Mouse (Mus musculus) NIH3T3 (cell line): ENCODE data around the gene Wnt11.

Experiments
- DNase-seq: peaks from one replicate; pipeline ENCODE4 v3.0.0-alpha.2; 2012; ENCODE audit warnings: low read depth

Wnt11 gene

DNA sequence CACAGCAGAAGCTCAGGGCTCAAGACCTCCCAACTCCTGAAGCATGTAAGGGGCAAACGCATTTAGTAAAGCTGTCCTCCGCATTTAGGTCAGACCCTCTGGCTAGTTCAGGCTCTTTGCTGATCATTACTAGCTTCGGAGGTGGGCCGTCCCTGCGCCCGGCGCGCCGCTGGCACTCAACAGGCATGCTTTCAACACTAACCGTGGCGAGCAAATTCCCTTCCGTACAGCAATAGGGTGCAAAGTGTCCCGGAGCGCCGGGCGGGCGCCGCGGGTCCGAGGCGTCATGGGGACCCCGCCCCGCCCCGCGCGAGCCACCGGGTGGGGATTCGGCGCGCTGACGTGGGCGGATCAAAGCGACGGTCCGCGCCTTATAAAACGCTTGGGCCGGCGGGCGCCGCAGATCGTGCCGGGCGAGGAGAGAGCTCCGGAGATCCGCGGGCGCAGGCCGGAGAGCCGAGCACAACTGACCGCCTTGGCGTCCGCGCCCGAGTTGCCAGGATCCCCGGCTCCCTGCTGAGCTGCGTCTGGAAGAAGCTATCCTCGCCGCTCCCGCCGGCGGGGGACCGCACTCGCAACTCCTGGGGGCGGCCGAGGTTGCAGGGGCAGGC is at the start of gene Wnt11:
Wnt11 (plus strand) TSS at position 402 of the 611 bp plus-strand sequence.
- DNase-seq: peak; percentile 23

DNA sequence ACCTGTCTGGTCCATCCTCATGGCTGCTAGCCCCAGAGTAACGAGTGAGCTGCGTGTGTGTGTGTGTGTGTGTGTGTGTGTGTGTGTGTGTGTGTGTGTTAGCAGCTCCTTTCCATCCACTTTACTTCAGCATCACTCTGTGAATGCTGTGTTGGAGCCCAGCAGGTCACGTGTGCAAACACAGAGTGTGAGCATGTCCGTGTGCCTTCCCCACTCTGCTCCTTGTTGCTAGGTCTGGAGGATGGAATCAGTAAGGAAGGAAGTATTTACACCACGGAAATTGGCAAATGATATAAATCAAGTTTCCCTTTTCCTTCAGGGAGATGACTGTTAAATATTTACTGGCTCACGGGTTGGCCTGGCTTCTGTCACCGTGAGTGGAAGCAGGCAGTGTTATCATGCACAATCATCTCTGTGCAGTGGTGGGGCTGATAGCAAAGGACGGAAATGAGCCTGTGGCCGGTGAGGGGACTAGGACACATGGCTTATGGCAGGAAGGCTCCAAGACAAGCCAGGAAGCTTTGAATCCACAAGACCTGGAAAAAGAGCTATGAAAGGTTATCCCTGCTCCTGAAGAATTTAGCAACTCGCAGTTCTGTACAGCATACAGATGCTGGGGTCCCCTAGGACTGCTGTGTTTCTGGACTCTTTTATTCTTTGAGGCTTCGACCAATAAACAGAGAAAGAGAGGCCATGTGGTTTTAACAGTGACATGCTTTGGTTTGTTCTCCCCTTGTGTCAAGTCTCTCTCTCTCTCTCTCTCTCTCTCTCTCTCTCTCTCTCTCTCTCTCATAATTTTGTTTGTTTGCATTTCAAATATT is 47.9 kb upstream of the Wnt11 start:
- no peak for DNase-seq

DNA sequence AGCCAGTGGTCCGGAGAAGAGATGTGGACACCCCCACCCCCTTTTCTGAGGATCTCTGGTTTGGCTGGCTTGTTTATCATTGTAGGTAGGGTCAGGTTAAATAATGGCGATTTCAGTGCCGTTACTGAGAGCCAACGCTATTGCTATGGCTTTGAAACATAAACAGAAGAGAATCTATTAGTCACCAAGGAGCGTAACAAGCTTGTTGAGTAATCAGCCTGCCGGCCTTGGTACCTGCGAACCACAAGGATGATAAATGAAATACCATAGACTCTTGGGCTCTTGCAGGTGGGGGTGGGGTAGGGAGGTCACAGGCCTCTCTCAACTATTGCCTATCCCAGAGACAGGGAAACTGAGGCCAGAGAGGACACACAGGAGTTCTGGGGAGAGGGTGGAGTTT is 46.2 kb upstream of the Wnt11 start:
- peak; percentile 50 for DNase-seq

DNA sequence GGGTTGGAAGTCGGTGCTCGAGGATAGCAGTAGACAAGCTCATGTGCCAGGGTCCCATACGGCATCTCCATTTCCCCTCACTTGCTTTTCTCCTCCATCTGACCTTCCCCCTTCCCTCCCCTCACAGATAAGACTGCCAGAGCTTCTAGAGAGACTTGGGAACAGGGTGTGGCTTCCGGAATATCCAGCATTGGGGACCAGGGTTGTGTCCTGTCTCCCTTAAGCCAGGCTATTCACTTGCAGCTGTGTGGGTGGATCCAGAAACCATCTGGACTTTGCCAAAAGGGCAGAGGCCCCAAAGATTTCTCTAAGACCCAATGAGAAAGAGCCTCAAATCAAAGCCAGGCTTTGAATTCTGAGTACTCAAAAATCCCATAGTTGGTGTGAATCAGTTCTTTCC is 45.8 kb upstream of the Wnt11 start:
- DNase-seq: no peak

DNA sequence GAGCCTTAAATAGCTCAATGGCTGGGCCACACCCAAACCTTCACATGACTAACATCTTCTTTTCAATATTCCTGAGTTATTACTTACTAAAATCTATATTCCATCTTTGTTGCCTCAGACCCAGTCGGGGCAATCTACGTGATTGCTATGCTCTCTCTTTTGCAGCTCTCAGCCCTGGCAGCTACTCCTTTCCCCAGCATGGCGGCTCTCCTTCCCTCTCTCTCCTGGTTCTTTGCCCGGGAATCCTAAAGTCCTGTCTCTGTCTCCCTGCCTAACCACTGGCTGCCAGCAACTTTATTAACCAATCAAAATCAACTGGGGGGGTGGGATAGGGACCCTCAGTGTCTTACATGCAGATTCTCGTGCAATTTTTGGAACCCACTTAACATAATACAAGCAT is 43.0 kb upstream of the Wnt11 start:
- DNase-seq: no peak

DNA sequence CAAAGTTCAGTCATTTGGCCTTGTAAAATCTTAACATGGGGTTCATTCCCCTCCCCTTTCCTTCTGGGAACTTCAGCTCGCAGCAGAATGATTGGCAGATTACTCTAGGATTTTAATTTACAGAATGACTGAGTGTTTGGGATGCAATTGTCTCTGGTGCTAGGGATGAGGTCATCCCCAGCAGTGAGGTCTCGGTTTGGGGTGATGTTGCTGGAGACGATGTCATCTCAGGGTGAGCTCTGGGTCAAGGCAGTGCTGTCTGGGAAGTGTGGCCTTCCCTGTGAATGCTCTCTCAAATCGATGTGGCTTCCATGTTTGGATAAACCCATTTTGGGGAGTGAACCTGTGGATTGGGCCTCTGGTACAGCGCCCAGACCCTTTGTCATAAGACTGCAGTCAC is 41.1 kb upstream of the Wnt11 start:
- no peak for DNase-seq

DNA sequence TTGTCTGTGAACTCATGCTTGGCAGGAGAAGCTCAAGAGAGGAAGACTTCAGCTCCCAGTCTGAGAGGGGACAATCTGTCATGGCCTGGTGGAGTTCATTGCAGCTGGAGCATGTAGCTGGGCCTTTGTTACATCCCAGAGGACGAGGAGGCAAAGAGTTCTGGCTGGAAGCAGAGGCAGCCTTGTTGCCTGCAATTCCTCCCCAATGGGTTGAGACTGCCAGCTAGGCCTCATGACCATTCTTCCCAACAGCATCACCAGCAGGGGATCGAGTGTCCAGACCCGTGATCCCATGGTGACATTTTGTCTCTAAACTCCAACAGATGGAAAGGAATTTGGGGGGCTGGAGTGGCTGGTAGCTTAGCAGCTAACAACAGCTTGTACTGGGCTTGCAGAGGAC is 40.5 kb upstream of the Wnt11 start:
- DNase-seq: no peak

DNA sequence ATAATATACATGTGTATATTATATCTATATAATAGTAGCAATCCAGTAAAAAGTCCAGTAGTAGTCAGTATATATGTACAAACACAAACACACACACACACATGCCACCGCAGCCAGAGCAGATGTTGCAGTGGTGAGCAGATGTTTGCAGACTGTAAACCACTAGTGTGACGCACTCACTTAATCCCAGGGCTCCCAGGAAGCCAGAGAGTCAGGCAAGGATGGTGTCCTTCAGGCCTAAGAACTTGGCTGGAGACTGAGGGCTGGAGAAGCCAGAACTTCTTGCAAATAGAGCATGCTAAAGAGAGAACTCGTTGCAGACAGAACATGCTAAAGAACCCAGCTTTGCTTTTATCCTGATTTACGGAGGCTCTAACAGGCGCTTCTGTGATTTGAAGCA is 39.3 kb upstream of the Wnt11 start:
- peak; percentile 18 for DNase-seq

DNA sequence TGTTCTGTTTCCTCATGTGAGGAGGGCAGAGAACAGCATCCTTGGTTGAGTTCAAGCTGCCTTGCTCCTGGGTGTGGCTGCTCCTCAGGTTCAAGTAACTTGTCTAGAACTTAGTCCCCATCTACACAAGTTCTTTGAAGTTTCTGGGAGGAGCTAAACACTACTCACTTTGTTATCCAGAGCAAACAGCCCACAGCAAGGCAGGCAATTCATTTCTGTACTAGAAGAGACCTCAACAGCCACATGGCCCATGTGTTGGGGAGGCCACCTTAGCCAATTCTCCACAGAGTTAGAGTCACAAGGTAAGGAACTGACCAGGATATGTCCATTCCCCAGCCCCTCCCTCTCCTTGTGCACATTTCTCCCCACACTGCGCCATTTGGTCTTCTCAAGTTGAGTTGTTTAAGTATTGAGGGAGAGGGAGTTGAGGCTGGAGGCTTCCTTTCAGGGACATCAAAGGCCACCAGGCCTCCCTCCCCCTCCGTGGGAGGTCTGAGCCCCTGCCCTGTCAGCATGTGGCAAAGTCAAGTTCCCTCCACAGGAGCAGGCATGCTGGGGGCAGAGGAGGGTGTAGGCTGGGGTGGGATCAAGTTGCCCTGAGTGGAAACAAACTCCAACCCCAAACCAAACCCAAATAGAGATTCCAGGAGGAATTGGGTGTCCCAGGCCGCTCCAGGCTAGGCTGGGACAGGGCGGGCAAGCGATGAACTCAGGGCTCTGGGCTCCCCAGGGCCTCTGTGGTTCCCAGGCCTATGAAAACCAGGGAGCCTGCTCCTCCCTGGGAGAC is 37.4 kb upstream of the Wnt11 start:
- DNase-seq: no peak

DNA sequence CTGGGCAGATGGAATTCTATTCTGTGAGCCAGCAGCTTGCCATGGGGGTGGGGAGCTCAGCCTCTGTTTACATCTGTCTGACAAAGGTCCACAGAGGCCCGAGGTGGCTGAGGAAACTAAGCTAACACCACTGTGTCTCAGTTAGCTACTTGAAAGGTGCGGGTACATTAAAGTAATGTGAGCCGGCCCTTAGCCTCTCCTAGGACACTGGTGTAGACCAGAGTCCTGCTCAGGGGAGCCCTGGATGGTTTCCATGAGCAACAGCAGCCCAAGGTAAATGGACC is 36.8 kb upstream of the Wnt11 start:
- no peak for DNase-seq

DNA sequence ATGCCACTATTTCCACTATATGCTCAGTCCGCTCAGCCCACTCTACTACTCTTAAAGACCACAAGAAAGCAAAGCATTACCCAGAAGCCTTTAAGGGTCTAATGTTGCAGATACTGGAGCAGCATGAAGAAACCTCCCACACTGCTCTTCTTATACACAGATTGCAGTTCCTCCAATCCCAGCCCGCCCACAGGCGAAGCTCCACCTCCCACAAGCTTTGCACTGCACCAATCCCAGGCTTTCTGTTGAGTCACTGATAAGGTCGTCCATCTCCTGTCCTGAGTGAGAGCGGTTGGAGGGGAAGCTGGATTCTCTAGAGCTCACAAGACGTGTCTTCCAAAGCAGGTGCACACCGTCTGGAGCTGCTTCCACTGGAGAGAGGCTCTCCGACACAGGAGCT is 34.5 kb upstream of the Wnt11 start:
- DNase-seq: peak; percentile 14

DNA sequence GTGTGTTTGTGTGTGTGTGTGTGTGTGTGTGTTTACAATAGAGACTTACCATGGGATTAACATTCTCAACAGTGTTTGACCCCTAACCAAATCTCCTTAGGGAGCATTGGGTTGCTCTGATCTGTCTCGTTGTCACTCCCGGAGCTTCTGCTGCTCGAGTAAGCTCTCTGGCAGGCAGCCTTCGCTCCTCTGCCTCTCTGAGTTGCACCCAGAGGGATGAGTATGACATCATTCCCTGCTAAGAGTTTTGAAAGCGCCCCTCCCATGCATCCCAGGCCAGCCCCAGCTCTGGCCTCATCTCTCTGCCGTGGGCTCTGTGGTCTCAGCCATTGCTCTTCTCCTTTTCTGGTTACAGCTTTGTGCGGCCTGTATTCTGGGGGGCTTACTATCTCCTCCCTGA is 33.8 kb upstream of the Wnt11 start:
- peak; percentile 67 for DNase-seq

DNA sequence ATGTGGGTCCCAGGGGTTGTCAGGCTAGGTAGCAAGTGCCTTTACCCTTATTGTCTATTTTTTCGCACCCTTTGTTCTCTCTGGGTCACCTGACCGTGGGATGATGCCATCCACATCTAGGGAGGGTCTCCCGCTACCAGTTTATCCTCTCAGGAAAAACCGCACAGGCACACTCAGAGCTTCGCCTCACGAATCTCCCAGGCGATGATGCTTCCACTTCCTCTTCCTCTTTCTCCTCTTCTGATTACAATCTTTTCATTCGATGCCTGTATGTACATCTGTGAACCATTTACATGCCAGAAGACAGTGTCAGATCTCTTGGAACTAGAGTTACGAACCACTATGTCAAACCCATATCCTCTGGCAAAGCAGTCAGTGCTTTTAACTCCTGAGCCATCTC is 31.7 kb upstream of the Wnt11 start:
- peak; percentile 26 for DNase-seq

DNA sequence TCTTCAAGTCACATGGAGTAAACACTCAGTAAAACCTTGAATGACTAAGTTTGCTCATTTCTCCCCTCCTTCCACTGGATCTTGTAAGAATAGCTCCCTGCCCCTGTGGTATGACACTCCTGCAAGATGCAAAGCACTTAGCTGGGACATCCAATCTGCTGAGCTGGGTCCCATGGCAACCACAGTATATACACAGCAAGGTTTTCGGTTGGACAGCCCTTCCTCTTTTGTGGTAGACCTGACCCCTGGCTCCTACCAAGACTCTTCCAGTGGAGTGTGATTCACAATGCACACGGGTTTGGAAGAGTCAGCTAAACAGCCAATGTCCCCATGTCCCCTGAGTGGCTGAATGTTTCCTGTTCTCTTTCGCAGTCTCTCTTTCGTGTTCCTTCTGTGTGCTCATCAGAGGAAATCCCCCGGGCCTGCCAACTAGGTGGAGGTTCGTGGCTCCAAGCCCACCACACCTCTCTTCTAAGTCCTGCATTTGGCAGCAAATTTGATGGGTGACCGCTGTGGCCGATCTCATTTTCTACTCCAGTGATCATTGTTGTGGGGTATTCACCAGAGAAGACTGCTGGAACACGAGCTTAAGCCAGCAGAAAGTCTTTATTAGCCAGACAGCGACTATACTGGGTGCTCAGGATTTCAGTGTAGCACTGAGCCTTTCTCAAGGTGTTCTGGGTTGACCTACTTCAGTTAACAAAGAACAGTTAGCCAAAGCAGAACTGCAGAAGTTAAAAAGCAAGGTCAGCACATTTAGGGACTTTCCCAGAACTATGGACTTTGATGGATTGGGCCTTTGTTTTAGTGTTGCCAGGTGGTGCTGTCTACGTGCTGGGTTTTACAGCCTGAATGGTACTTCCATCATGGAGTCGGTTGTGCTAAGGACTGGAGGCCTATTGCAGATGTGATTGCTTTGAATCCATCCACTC is 29.8 kb upstream of the Wnt11 start:
- DNase-seq: peak; percentile 16

DNA sequence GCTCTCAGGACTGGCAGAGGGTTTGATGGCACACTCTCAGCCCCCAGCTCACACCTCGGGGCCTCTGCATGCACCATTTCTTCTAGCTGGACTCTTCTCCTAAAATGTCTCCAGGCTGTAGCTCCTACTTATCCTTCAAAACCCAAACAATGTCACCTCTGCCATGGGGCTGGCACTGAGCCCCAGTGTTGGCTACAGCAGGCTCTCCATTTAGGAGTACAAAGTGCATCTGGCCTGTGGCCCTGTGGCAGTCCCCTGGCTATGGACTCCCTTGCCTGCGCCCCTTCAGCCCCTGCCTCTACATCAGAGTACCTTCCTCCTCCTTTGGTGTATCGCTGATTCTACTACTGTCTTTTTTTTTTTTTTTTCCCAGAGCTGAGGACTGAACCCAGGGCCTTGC is 28.0 kb upstream of the Wnt11 start:
- DNase-seq: no peak

DNA sequence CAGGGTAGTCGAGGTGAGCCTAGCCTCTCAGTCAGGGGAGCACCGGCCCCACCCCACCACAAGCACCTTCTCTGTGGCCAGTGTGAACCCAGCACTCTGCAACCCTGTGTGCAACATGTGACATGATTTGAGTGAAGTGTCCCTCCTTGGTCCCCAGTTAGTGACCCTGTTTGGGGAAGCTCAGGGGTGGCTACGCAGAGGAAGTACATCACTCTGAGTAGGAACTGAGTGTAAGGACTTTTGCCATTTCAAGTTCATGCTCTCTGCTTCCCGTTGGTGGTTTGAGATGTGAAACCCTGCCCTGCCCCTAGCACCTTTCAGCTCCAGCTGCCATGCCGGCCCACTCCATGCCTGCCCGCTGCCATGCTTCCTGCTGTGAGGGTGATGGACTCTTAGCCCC is 25.5 kb upstream of the Wnt11 start:
- DNase-seq: no peak

DNA sequence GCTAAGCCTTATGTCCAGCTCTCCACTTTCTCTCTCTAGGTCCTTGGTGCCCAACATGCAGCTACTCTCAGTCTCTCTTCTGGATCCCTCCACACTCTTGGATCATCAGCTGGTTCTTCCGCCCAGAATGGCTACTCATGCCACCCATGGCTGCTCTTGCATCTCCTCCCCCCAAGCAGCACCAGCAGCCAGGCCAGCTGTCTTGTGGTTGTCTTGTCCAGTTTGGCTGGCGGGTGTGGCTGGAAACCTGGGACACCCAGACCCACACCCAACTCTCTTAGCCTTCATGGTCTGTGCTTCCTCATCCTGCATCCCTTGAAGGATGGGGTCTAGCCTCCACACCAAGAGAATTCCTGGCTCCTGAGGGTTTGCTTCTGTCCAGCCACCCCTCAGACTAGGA is 24.3 kb upstream of the Wnt11 start:
- no peak for DNase-seq

DNA sequence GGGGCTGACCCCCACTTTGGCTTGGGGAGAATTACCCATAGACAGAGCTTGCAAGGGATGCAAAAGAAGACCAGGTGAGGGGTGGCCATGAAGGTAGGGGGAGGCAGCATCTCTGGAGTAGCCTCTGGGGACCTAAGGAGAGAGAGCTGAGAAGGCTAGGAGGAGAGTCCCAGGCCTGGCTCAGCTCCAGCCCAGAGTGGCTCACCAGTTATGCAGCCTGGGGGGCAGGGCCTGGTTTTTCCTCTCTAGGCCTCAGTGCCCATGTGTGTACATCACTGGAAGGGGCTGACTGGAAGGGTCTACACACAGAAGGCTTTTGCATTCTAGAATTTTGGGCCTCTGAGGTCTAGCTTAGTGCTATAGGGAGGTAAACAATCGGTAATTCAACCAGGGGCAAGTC is 14.4 kb upstream of the Wnt11 start:
- DNase-seq: peak; percentile 65

DNA sequence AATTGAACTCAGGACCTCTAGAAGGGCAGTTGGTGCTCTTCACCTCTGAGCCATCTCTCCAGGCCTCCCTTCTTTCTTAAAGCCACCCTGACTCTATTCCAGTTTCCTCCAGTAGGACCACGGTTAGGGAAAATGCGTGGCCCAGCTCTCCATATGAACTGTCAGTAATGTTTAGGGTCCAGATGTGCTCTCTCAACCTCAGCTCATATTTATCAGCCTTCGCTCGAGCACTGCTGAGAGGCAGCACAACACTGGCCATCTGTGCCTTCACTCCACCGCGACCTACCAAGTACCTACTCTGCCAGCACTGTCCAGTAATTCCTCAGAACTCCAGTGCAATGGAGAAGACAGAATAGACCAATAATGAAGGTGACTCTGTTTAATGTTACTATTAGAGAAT is 12.0 kb upstream of the Wnt11 start:
- no peak for DNase-seq

DNA sequence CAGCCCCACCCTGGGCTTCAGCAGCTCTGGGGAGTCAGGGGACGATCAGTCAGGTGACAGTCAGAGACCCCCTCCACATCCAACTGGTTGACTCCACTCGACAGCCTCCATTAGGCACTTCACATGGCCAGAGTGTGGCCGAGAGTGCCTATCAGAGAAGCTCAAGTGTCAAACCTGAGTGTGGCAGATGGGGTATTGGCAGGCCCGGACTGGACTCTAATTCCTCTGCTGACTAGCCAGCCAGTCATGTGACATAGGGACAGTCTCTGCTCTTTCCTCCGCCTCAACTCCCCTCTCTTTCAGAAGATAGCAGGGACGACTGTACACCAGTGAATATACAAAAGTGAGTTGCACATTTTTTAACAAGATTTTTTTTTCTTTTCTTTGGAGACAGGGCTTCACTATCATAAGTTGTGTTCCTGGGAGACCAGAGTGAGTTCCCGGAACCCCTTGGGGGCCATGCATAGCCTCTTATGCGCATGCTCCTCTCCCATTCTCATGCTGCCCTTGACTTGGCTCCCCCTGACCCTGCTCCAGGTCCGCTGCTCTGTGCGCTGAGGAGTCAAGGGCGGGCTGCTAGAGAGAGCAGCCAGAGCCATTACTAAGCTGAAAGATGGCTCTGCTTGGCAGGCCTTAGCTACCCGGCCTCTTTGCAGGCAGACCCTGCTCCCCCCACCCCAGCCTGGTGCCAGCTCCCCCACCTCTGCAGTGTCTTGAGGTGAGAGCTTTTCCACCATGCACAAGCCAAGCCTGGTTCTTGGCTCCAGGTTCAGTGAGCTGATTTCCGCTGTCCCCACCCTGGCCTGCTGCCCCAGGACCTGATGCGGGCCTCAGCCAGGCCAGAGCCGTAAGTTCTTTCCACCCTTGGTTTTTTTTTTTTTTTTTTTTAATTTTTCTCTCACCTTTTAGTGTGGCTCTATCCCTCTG is 10.8 kb upstream of the Wnt11 start:
- no peak for DNase-seq

DNA sequence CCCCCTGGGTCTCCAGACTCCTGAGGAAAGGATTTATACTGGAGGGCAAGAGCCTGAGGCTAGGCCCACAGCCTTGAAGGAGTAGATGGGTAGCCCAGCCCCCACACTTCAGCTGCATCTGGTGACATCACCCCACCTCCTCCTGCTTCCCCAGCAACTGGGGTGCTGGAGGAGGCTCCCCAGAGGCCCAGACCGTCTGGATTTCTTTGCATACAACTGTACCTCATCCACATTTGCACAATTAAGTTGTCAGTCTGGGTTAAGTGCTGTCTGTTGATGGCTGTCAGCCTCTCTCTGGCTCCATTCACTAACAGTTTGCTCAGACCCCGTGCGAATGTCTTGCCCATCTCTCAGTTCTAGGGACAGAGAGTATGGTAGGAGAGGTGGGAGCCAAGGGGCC is 6.9 kb upstream of the Wnt11 start:
- DNase-seq: peak; percentile 14
